Mouse (Mus musculus): Measurements from ENCODE around the gene Dido1. TPM values are rescaled to one million over a fixed set of nuclear protein-coding genes. Genes with fewer than 3 reads are reported as not detected.

The Dido1 gene
- total RNA-seq, 1 experiment = 84.7 TPM

DNA sequence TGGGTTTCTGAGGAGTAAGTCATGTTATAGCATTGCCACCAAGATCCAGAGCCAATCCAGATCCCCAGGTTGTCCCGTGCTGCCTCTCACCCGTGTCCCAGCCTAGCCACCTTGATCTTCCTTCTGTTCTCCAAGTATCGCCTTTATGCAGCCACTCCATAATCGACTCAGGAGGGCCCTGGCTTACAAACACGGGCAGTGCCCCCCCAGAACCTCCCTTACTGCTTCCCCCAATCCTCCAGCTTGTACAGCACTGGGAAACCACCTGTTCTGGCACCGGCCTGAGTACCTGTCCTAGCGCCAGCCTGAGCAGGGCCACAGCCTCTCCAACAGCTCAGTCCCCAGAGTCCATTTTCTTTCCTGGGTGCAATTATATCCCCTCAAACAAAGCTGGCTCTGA, 55.1 kb downstream of the Dido1 start:
- H3K36me3 ChIP-seq (ENCODE audit: control insufficient read depth, insufficient read depth, low read length, poor library complexity, severe bottlenecking) = no peaks in the 10 kb centered on the region
- no peak overlapping the region for H3K4me3 ChIP-seq (ENCODE audit: insufficient read depth in 1 of 2, low read depth in 1 of 2, low read length in 2 of 2, poor library complexity in 1 of 2, severe bottlenecking in 1 of 2)
- H3K9me3 ChIP-seq (ENCODE audit: control insufficient read depth, insufficient read depth, low read depth, low read length) = no peaks in the 10 kb centered on the region
- no peak overlapping the region for H3K27ac ChIP-seq (ENCODE audit: insufficient read depth, low read depth, low read length, poor library complexity, severe bottlenecking)
- no peak for DNase-seq (ENCODE audit: low read depth, low spot score)
- no peak overlapping the region for H3K9ac ChIP-seq (ENCODE audit: insufficient read depth, low read depth, low read length, poor library complexity, severe bottlenecking)
- TF ChIP-seq MAFK (IDR thresholded peaks at IDR 0.05; ENCODE audit: insufficient read depth, low read depth, low read length) = no peak
- no peak for TF ChIP-seq ZC3H11A (IDR thresholded peaks at IDR 0.05; ENCODE audit: borderline replicate concordance, low read depth, low read length)
- no peak for TF ChIP-seq CHD2 (IDR thresholded peaks at IDR 0.05; ENCODE audit: low read depth, low read length)
- no peak for TF ChIP-seq HCFC1 (IDR thresholded peaks at IDR 0.05; ENCODE audit: borderline replicate concordance, insufficient read depth, low read length)
- no peak for TF ChIP-seq ZNF384 (IDR thresholded peaks at IDR 0.05; ENCODE audit: low read depth, low read length)
- H3K4me1 ChIP-seq (ENCODE audit: control insufficient read depth in 2 of 2, insufficient read depth in 2 of 2, low read length in 2 of 2, poor library complexity in 1 of 2) = peaks cover 0 to 6% of the 10 kb centered on the region in 2 experiments; a peak in 2 of 4 replicates
- in situ Hi-C loops (cut with MboI; ENCODE audit: low sequenced_read_pairs in 2 of 2, unreplicated experiment in 2 of 2) = no loop called here

GRCm38 (mm10) chr2:180646841-180647240, 63.0 kb downstream of the Dido1 start:
- Histone ChIP-seq H3K27ac (ENCODE audit: insufficient read depth, low read depth, low read length, poor library complexity, severe bottlenecking) (no peak overlapping the region), H3K9ac (ENCODE audit: insufficient read depth, low read depth, low read length, poor library complexity, severe bottlenecking) (no peak overlapping the region), H3K9me3 (ENCODE audit: control insufficient read depth, insufficient read depth, low read depth, low read length) (no peaks in the 10 kb centered on the region), H3K36me3 (ENCODE audit: control insufficient read depth, insufficient read depth, low read length, poor library complexity, severe bottlenecking) (no peaks in the 10 kb centered on the region), H3K4me3 (ENCODE audit: insufficient read depth in 1 of 2, low read depth in 1 of 2, low read length in 2 of 2, poor library complexity in 1 of 2, severe bottlenecking in 1 of 2) (no peak overlapping the region), H3K4me1 (ENCODE audit: control insufficient read depth in 2 of 2, insufficient read depth in 2 of 2, low read length in 2 of 2, poor library complexity in 1 of 2) (no peaks in the 10 kb centered on the region)
- no peak for DNase-seq (ENCODE audit: low read depth, low spot score)
- in situ Hi-C loops (cut with MboI; ENCODE audit: low sequenced_read_pairs in 2 of 2, unreplicated experiment in 2 of 2) = no loop called here
- TF ChIP-seq CHD2 (IDR thresholded peaks at IDR 0.05; ENCODE audit: low read depth, low read length) (no peak), ZNF384 (IDR thresholded peaks at IDR 0.05; ENCODE audit: low read depth, low read length) (no peak), MAFK (IDR thresholded peaks at IDR 0.05; ENCODE audit: insufficient read depth, low read depth, low read length) (no peak), HCFC1 (IDR thresholded peaks at IDR 0.05; ENCODE audit: borderline replicate concordance, insufficient read depth, low read length) (no peak), ZC3H11A (IDR thresholded peaks at IDR 0.05; ENCODE audit: borderline replicate concordance, low read depth, low read length) (no peak)

- Histone ChIP-seq H3K4me3 (ENCODE audit: insufficient read depth in 1 of 2, low read depth in 1 of 2, low read length in 2 of 2, poor library complexity in 1 of 2, severe bottlenecking in 1 of 2) (no peak overlapping the region), H3K4me1 (ENCODE audit: control insufficient read depth in 2 of 2, insufficient read depth in 2 of 2, low read length in 2 of 2, poor library complexity in 1 of 2) (peaks cover 2% of the 10 kb centered on the region in 2 experiments; a peak in 3 of 4 replicates), H3K27ac (ENCODE audit: insufficient read depth, low read depth, low read length, poor library complexity, severe bottlenecking) (no peak overlapping the region), H3K9ac (ENCODE audit: insufficient read depth, low read depth, low read length, poor library complexity, severe bottlenecking) (no peak overlapping the region), H3K36me3 (ENCODE audit: control insufficient read depth, insufficient read depth, low read length, poor library complexity, severe bottlenecking) (0 out of 2 replicates have a peak, but pooled peaks cover 2% of the 10 kb centered on the region), H3K9me3 (ENCODE audit: control insufficient read depth, insufficient read depth, low read depth, low read length) (no peaks in the 10 kb centered on the region)
- DNase-seq (ENCODE audit: low read depth, low spot score) = no peak
- TF ChIP-seq ZC3H11A (IDR thresholded peaks at IDR 0.05; ENCODE audit: borderline replicate concordance, low read depth, low read length) (no peak), MAFK (IDR thresholded peaks at IDR 0.05; ENCODE audit: insufficient read depth, low read depth, low read length) (no peak), HCFC1 (IDR thresholded peaks at IDR 0.05; ENCODE audit: borderline replicate concordance, insufficient read depth, low read length) (no peak), ZNF384 (IDR thresholded peaks at IDR 0.05; ENCODE audit: low read depth, low read length) (no peak), CHD2 (IDR thresholded peaks at IDR 0.05; ENCODE audit: low read depth, low read length) (no peak)
- in situ Hi-C loops (cut with MboI; ENCODE audit: low sequenced_read_pairs in 2 of 2, unreplicated experiment in 2 of 2) = no loop called here
These were observed 66.2 kb downstream of the Dido1 start for GRCm38 (mm10) chr2:180643626-180644025.

GRCm38 (mm10) chr2:180642555-180643260, 67.1 kb downstream of the Dido1 start, which contains the start of gene Tcfl5:
Gene Tcfl5 (minus strand): TSS chr2:180642708.
- Histone ChIP-seq H3K27ac (ENCODE audit: insufficient read depth, low read depth, low read length, poor library complexity, severe bottlenecking) (peak within 1 kb of the TSS; percentile 56), H3K9ac (ENCODE audit: insufficient read depth, low read depth, low read length, poor library complexity, severe bottlenecking) (peak within 1 kb of the TSS; percentile 89), H3K4me1 (ENCODE audit: control insufficient read depth in 2 of 2, insufficient read depth in 2 of 2, low read length in 2 of 2, poor library complexity in 1 of 2) (peaks cover 2% of the 10 kb centered on the region in 2 experiments; a peak in 3 of 4 replicates), H3K36me3 (ENCODE audit: control insufficient read depth, insufficient read depth, low read length, poor library complexity, severe bottlenecking) (peaks cover 9% of the 10 kb centered on the region; the same call in 1 of the 2 replicates), H3K4me3 (ENCODE audit: insufficient read depth in 1 of 2, low read depth in 1 of 2, low read length in 2 of 2, poor library complexity in 1 of 2, severe bottlenecking in 1 of 2) (peak within 1 kb of the TSS; percentile 73 to 91), H3K9me3 (ENCODE audit: control insufficient read depth, insufficient read depth, low read depth, low read length) (no peaks in the 10 kb centered on the region)
- in situ Hi-C loops (cut with MboI; ENCODE audit: low sequenced_read_pairs in 2 of 2, unreplicated experiment in 2 of 2) = no loop called here
- no peak for TF ChIP-seq ZC3H11A (IDR thresholded peaks at IDR 0.05; ENCODE audit: borderline replicate concordance, low read depth, low read length)
- TF ChIP-seq MAFK (IDR thresholded peaks at IDR 0.05; ENCODE audit: insufficient read depth, low read depth, low read length) = no peak
- no peak for TF ChIP-seq ZNF384 (IDR thresholded peaks at IDR 0.05; ENCODE audit: low read depth, low read length)
- no peak for TF ChIP-seq HCFC1 (IDR thresholded peaks at IDR 0.05; ENCODE audit: borderline replicate concordance, insufficient read depth, low read length)
- TF ChIP-seq CHD2 (IDR thresholded peaks at IDR 0.05; ENCODE audit: low read depth, low read length) = no peak
- no peak for DNase-seq (ENCODE audit: low read depth, low spot score)

Data from ES-E14 (cell line).